Mouse (Mus musculus) embryo, embryonic 10 days (tissue): ENCODE results near the gene Lgmn.
A peak's percentile ranks its signal among the peaks of the same experiment; 100 is the strongest.

Experiments
- DNase-seq: peaks from one replicate; pipeline ENCODE4 v3.0.0-alpha.2; 2015; ENCODE audit warnings: low spot score

Gene Lgmn

DNA sequence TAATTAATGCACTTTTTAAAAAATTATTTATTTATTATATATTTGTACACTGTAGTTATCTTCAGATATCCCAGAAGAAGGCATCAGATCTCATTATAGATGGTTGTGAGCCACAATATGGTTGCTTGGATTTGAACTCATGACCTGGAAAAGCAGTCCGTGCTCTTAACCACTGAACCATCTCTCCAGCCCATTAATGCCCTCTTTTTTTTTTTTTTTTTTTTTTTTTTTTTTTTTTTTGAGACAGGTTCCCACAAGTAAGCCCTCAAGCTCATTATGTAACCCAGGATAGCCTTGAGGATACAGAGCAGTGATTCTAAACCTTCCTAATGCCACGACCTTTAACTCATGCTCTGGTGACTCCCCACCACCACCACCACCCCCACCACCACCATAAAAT, 48.5 kb downstream of the Lgmn start:
- no peak for DNase-seq

DNA sequence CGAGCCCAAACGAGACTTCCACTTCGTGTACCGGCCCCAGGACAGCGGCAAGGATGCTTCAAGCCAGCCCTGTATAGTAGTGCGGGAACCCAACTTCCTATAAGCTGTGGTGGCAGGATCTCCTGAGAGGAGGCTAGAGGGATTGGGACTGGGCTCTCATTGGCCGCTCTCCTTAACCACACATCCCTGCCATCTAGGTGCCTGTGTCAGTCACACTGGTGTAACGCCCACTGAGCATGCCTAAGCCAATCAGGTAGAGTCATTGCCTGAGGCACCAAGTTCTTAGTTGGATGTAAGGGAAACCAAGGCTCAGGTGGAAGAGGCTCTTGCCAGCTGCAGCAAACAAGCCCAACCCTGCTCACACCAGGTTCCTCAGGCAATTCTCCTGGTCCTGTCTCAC, 49.6 kb downstream of the Lgmn start:
- DNase-seq: peak; percentile 24

DNA sequence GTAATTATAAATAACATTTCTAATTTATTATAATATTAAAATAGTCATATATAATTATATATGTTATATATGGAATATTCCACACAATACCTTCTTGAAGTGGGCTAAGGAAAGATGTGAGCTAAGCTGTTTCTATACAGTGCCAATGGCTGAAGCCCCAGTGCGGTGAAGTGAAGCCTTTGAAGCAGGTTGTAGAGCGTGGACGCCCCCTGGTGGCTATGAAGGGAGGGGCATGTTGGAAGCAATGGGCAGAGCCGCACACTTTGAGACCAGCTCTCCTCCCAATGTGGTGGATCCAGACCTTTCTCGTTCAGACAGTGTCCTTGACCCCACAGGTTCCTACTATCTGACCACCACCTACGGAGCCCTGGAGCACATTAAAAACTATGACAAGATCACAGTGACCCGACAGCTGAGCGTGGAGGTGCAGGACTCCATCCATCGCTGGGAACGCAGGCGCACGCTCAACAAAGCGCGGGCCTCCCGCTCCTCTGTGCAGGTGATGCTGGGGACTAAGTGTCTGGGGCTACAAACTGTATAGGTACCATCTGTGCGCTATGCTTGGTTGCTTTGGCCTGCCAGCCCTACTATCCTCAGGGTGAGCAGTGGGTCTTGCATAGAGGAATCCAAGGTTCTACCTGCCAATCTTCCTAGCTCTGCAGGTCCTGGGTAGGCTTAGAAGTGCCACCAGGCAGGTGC, 52.2 kb downstream of the Lgmn start:
- peak; percentile 89 for DNase-seq

DNA sequence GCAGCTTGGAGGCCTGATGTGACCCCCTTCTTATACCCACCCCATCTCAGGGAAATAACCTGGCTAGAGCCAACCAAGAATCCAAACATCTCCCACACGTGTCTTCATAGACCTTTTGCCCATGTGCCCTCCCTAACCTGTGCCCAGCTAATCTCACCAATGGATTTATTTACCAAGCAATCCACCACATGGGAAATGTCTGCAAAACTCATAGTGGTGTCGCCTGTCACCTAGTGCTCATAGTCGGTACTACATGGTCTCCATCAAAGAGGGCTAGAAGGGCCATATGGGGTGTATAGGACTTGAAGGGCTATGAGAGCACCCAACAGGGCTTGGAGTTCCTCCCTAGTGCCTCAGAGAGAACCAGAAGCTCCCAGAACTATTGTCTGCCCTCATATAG, 54.8 kb downstream of the Lgmn start:
- DNase-seq: peak; percentile 69

DNA sequence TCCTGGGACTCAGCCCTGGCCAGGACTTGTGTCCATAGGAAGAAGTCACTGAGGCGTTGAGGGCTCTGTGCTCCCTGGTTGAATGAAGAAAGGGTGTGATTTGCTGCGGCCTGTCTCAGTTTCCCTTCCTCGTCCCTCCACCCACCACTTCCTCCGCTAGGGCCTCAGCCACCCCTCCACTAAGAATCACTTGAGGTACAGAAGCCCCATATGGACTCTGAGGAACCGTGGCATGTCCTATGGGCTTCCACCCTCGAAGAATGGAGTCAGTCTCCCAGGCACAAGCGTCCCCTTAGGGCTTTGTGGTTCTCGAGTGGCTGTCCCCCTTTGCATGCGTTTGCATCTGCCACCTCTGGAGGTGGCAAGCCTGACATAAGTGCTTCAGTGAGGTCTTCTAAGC, 56.3 kb downstream of the Lgmn start:
- DNase-seq: no peak

DNA sequence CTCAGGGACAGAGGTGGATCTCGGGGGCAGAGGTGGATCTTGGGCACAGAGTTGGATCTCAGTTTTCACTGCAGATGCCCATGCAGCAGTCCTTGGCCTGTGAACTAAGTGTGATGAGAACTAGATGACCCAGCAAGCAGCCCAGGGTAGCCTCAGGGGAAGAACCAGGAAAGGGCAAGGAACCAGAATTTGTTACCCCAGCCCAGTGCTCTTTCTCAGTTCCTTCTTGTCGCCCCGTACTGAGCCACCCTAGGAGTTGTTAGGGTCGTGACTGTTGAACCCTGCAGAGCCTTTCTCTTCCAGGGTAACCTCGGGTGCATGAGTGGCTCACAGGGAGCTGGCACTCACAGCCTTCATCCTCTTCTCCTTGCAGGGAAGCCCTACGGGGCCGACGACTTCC, 57.4 kb downstream of the Lgmn start:
- no peak for DNase-seq

DNA sequence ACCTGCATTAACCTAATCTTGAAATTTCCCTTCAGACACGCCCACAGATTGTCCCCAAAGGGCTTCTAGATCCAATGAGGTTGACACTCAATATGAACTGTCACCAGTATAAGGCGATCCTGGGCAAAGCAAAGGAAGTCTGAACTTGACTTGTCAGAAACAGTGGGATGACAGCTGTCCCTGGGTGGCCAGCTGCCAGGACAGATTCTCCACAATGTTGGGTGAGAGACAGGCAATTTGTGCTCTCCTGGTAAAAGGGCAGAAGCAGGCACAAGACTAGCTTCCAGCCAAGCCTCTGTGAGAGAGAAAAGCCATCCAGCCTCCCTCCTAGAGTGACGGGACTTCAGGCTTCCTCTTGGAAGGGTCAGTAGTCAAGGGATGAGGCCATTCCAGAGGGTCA, 67.3 kb downstream of the Lgmn start:
- DNase-seq: no peak

DNA sequence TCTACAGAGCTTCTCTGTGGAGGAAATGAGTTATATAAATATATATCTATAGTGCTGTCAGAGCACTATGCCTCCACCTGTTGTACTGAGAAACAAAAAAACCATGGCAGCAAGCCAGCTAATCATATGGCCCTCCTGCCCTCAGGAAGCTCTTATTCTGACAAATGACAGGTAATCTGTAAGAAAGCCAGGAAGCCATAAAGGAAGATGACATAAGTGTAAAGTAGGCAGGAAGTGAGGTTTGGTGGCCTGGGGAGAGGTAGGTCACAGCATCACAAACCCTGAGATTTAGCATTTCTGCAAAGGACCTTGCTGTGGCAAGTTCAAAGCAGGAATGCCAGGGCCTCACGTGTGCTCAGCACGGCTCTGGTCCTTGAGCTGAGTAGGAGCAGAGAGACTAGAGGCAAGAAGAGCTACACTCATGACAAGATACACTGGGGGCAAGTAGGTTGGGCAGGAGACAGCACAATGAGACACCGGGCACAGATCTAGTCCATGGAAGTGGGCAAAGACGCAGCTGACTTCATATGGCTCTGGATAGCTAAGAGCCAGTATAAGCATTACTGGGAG, 68.6 kb downstream of the Lgmn start:
- no peak for DNase-seq

GRCm38 (mm10) chr12:102369488-102370235, 70.0 kb downstream of the Lgmn start:
- no peak for DNase-seq

DNA sequence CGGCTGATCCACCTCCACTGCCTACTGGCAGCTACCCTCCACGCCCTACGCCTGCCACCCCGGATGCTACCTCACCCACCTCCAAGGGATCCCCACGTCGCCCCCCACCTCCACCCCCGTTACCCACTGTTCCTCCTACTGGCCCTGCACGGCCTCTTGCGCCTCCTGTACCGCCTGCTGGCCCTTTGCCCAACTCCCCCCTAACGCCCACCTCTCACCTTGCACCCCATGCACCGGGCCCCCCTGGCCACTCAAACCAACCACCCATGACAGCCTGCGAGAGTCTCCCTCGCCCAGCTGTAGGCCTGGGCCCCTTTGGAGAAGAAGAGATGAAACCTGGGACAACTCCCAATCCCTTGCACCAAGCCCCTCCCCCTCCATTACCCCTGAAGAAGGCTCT, 71.1 kb downstream of the Lgmn start:
- no peak for DNase-seq

DNA sequence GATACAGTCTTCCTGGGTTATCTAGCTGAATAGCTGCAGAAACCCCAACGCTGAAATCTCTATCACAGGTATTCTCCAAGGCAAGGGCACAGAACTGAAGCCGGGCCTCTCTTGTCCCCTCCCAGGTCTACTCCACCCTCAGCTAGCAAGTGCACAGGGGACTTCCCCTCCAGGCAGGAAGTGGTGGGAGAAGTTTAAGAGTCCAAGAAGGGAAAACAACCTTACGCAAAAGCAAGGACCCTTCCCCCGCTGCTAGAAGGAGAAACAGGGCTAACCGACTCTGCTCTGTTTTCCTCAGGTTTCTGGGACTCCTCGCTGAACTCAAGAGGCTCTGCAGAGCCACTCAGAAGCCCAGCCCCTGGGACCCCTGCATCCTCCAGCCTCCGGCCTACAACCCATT, 71.5 kb downstream of the Lgmn start:
- no peak for DNase-seq

GRCm38 (mm10) chr12:102367075-102367474, 72.5 kb downstream of the Lgmn start:
- no peak for DNase-seq

- DNase-seq: no peak
These were observed 73.3 kb downstream of the Lgmn start for GRCm38 (mm10) chr12:102366126-102366816.

GRCm38 (mm10) chr12:102365016-102365415, 74.6 kb downstream of the Lgmn start:
- no peak for DNase-seq

DNA sequence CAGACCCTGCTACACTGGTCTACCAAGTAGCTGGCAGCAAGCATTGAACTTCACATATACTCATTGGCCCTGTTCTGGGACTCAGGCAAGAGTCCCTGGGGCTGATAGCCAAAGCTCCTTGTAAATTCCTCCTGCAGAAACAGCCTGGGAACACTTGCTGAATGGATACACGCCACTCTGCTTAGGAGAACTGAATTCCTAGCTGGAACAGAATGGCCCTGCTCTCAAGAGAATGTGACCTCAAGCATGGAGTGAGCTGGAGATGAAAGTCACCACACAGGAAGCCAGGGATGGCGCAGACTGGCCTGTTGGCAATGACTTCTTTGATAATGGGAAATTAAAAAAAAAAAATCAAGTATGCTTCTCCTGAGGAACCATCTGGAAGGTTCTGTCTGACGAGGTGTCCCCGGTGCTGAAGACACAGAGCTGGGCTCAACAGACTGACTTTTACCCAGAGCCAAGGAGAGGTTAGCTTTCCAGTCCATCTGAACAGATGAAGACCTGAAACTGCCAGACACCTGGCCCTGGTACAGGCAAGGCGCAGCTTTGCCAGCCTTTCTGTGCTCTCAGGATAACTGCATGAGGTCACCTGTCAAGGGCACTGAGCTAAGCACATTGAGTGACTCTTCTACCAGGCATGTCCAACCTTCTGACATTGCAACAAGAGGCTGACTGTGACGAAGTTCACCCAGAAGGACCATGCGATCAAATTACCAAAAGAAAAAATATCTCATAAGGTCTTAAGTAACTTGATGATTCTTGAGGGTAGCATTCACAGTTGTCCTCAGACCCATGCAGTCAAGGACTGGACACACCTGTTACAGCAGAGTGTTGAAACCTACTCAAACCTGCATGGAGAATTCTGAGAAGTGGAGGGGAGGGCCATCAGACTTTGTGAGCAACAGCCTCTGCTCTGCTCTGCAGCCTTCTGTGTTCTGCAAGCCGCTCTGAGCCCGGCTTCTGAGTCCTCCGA, 78.1 kb downstream of the Lgmn start:
- DNase-seq: no peak

DNA sequence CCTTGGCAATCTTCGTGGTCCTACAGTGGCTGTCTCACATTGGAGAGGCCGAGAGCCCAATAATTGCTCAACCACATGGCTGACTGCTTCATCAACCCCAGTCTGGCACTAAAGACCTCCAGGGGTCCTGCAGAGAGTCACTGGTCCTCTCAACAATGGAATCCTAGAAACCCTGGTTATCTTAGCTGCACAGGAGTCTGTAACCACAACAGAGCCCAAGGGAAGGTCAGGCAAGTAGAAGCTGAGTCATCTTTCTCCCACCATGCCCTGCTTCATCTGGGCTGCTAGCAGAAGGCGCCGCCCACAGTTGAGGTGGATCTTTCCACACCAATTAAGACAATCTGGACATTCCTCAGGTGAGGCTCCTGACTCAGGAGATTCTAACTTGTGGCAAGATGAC, 80.2 kb downstream of the Lgmn start:
- DNase-seq: no peak

DNA sequence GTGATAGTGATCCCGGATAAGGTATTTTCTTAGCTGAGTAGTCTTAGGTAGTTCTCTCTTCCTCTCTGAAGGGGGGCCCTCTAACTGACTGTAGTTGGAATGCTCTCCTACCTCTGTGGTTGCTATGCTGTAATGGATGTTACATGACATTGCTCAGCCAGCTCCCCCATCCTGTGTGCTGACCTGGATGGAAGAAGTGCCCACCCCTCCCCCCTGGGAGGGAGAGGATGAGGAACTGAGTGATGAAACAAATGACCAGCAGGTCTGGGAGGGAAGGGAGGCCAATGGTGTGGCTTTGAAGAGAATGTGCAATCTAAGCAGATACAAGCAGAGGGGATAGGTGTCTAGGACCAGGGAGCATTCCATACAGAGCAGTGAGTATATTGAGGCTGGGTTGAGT, 82.8 kb downstream of the Lgmn start:
- no peak for DNase-seq

DNA sequence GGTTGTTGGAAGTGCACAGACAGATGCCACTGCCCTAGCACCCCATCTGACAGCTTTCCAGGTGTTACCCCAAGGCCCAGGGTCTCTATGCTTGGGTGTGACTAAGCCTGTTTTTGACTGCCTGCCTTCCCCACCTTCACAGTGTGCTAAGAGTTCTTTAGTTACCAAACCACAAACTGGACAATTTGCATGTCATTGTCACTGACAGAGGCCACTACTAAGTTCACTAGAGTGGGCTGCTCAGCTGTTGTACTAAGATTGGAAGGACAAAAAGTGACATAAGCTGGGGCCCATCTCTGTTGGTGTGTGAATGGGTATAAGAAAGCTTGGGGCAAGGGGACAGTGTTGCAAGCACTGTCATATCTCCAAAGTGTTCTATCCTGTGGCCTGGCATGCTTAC, 83.8 kb downstream of the Lgmn start:
- DNase-seq: no peak

GRCm38 (mm10) chr12:102354126-102354984, 85.3 kb downstream of the Lgmn start:
- no peak for DNase-seq

- DNase-seq: no peak
These were observed 88.6 kb downstream of the Lgmn start for GRCm38 (mm10) chr12:102350997-102351396.

DNA sequence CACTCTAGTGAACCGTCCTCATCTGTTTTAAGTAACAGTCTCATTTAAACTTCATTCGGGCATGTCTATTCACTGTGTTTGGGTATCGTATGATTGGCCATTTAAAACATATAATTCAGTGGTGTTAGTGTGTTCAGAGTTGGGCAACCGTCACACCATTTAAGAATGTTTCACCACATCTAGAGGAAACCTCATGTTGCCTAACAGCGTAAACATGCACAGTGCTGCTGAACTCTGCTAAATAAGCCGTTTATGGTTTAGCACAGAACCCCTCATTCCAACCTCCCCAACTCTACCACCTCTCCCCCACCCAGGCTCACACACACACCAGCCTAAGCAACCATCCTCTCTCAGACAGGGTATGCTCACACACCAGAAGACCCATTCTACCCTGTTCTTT, 91.2 kb downstream of the Lgmn start:
- DNase-seq: no peak
